Mouse (Mus musculus) lung, postnatal 36 days (tissue): ENCODE data around the gene Lamp3.
"Not testable (repeated sequence)": the region's sequence is repeated elsewhere in the genome, so short reads cannot be mapped to it uniquely, and the experiment has no call there.

Experiments used
- DNase-seq: peaks from one replicate; pipeline ENCODE4 v3.0.0; 2022; ENCODE audit warnings: mixed read lengths

The Lamp3 gene

DNA sequence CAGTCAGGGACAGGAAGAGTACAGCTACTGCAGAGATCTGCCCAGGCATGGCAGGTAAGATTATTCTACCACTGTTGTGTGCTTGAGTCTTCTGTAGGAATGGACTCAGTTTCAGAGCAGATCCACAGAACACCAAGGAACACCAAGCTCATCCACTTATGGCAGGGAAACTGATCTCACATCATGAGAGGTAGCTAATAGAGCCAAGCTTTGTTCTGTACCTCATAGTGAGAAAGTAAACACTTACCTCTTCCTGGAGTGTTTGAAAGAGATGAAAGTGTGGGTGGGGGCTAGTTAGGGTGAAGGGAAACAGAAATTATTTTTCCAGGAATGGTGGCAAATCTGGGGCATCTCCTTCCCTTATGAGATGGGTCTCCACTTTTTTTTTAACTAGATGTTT, at the start of gene Lamp3:
Lamp3 (minus strand) TSS at position 160 of the 400 bp plus-strand sequence.
- DNase-seq: peak; percentile 37

DNA sequence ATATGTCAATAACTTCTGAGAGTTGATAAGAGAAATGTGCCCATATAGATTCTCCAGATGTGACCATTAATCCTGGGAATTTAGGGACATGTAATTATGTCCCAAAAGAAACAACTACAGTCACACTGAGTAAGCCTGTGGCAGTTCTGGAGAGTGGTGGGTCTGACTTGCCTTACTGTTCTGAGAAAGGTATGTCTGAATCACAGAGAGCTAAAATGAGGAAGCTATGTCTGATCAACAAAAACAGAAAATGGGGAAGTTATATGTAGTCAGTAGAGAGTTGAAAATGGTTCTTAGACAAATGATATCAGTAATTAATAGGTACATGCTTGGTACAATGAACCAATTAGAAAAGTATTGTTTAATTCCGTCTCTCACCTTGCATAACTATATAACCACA, 26.7 kb upstream of the Lamp3 start:
- no peak for DNase-seq

DNA sequence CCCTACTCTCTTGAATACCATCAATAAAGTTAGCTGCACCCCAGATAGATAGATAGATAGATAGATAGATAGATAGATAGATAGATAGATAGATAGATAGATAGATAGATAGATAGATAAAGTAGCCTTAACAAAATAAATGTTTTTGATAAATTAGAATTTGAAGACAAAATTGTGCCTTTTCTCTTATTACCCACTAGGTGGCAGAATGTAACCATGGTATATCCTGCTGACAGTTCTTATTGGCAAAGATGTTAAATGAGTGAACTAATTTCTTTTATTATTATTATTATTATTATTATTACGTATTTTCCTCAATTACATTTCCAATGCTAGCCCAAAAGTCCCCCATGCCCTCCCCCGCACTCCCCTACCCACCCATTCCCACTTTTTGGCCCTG, 18.0 kb upstream of the Lamp3 start:
- not testable (repeated sequence) for DNase-seq

DNA sequence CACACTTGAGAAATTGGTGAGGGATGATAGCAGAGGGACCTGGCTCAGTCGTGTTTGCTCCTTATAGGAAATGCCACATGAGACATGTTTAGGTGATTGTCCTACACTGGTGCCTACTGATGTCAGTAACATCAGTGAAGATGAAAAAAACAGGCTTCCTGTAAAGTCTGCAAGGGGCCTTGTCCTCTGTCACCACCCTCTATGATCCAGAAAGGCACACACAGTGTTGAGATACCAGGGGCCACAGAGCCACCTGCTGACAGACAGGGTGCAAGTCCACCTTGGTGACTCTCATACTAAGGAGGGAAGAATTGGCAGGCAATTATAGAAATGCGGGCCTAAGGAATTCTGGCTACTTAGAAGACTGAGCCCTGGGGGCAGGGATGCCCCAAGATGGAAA, 14.8 kb upstream of the Lamp3 start:
- peak; percentile 33 for DNase-seq

DNA sequence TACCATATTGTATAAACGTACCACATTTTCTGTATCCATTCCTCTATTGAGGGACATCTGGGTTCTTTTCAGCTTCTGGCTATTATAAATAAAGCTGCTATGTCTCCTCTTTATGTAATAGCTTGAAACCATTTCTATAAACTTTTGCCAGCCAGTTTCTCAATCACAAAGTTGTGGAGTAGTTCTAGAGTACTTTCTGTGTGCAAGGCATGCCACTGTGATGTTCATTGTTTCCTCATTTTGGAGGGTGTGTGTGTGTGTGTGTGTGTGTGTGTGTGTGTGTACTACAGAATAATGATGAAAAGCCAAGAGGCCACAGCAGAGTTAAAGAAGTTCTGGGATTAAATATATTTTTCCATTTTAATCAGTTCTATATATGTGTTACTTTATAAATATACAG, 1.2 kb upstream of the Lamp3 start:
- peak; percentile 58 for DNase-seq

DNA sequence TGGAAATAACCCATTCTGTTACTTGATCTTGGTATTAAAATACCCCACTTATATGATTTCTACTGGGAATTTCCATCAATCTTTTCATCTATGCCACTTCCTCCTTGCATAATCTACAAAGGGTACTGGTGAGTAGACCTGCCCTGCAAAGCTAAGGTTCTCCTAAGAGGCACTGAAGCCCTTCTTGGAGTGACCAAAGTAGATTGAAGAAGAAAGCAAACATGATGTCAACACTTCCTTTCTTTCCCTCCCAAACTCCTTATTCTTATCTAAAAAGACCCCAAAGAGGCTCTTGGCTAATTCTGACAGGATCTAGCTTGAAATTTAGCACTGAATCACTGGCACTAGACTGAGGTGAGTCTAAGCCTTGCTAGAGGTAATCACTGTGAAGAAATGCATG, 7.0 kb downstream of the Lamp3 start:
- DNase-seq: peak; percentile 61

DNA sequence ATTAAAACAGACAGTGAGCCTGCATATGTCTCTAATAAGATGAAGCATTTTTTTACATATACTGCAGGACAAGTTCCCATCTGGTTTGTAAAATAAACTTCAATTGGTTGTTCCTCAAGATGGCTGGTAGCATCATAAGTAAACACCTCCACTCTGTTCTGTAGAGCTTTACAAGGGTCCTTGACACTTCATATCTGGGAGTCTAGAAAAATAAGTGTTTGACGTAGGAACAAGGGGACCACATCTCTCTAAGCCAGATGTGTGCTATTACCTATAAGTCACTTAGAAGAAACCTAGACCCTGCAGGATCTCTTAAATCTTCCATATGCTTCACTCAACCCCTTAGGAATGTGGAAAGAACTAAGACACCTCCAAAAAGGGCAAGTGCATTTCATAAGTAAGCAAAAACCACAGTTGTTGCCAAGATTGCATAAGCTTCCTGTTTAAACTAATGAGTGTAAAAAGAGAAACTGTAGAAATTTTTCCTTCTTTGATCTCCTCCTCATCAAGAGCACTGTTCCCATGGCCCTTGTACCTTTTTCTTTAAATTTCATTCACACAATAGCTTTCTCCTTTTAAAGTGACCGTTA, 35.3 kb downstream of the Lamp3 start:
- peak; percentile 53 for DNase-seq

DNA sequence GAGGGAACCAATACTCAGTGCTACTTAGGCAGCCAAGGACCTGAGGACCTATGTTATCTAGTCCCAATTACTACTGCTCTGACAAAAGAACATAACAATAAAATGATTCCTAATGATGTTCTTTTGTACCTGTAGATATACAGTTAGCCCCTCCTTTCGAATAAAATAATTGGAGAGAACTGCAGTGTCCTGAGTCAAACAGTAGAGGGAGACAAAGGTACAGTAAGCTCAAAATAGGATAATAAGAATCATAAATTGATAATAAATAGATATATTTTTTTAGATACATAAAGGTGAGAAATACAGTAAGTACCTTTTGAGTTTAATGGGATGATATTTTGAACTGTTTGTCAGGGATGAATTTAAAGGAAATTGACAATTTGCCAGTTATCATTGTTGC, 39.9 kb downstream of the Lamp3 start:
- DNase-seq: peak; percentile 21

DNA sequence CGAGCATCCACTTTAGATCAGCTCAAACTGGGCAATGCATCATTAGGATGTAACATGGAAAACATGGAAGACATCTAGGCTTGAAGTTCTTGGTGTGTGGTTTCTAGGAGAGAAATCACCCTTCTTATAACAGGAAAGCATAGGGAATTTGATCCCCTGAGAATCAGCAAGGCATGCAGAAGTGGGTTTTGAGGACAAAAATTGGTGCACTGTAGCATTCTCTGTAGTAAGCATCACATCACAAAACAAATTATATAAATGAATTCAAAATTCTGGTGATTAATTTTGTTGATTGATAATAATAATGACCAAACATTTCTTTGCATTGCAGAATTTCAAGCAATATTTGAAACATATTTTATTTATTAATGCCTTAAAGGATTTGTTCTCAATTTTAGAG, 76.4 kb downstream of the Lamp3 start, which contains the start of gene Olfr171:
Olfr171 (minus strand) TSS at position 101 of the 400 bp plus-strand sequence.
- no peak for DNase-seq

DNA sequence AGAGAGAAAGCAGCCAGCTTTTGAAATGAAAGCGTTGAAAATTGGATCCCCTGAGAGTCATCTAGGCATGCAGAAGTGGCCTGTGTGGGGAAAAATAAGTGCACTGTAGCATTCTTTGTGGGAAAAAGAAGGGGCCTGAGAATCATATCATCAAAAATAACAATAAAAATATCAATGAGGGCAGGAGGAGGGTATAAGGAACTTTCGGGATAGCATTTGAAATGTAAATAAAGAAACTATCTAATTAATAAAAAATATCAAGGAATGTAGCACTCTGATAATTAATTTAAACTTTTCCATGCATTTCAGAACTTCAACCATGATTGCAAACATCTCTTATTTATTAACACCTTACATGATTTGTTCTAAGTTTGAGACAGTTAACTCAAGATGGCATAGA, 94.4 kb downstream of the Lamp3 start, which contains the start of gene Olfr170:
Olfr170 (minus strand) TSS at position 101 of the 400 bp plus-strand sequence.
- DNase-seq: not testable (repeated sequence)
